Mouse (Mus musculus) sigmoid colon, adult 10 weeks (tissue): ENCODE measurements around the gene Gpr107. TPM values are rescaled to one million over a fixed set of nuclear protein-coding genes. Genes with fewer than 3 reads are reported as not detected.

Experiments
- polyA plus RNA-seq: library from polyadenylated mRNA; stranded (reverse); fragments of 350-450 nt; fragmentation: Illumina TruSeq; extraction: RNeasy Lipid Tissue Mini Kit (QIAGEN cat#74804); gene quantifications from one replicate; pipeline ENCODE4 v1.2.3, GENCODE M21; 2014; ENCODE audit warnings: low read depth, low replicate concordance

Gene Gpr107
- polyA plus RNA-seq: 46.1 TPM

DNA sequence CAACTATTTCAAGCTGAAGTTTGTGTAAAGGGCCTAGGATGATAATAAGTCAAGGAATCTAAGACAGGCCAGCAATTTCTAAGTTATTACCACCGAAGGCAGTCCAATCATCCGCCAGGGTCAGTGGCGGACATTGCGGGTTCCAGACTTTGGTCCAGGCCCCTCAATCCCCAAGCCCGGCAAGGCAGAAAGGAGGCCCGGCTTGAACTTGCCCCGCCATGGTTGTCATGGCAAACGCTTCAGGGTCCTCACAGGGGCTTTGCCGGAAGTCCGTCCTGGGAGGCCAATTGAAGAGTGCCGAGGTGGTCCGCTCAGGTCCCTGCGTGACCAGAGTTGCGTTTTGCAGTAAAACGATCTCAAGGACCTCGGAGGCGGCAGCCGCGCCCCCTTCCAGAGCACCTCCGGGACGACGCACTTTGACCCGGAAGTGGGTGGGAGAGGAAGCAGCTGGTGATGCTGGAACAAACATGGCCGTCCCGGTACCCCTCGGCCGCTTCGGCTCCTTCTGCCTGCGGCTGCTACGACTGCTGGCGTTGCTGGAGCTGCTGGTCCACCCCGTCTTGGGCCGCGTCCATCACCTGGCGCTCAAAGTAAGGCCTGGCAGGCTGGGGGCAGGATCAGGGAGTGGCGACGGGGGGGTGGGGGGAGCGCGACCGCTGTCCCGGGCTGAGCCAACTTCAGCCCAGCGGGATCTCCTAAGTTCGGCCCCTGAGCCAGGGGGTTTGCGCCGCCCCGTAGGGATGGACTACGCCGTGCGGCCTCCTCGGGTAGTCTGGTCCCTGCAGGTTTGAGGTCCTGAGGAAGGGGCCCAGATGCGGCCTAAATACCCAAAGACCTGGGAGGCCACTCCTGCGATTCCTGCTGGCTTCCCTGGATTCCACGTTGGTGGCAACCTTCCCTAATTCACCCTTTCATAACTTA, at the start of gene Gpr107:
Gene Gpr107 (plus strand): TSS at position 425 of the 921 bp plus-strand sequence.

DNA sequence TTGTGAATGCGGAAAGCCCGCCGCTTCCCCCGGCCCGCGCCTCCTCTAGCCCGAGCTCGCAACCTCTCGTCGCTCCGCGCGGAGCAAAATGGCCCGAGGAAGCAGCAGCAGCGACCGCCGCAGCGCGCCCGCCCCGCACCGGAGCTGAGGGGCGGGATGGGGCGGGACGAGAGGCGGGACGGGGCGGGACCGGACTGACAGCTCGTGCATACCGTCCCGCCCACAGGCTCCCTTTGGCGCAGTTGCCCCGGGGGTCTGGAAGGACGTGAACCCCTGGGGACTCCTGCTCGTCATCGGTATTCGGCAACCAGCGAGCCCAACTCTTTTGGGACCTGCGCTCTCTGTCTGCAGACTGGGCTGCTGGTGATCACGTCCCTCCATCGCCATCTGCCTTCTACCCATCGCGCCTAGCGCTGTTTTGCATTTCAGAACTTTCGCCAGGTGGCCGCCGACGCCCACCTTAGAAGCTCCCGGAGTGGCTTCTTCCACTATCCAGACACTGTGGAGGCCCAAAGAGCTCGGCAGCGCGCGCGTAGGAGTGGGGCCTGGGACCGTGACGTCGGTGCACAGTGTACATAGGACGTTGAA, 10.2 kb upstream of the Gpr107 start, which contains the start of gene Fnbp1:
Gene Fnbp1 (minus strand): TSS at position 142 of the 588 bp plus-strand sequence.

DNA sequence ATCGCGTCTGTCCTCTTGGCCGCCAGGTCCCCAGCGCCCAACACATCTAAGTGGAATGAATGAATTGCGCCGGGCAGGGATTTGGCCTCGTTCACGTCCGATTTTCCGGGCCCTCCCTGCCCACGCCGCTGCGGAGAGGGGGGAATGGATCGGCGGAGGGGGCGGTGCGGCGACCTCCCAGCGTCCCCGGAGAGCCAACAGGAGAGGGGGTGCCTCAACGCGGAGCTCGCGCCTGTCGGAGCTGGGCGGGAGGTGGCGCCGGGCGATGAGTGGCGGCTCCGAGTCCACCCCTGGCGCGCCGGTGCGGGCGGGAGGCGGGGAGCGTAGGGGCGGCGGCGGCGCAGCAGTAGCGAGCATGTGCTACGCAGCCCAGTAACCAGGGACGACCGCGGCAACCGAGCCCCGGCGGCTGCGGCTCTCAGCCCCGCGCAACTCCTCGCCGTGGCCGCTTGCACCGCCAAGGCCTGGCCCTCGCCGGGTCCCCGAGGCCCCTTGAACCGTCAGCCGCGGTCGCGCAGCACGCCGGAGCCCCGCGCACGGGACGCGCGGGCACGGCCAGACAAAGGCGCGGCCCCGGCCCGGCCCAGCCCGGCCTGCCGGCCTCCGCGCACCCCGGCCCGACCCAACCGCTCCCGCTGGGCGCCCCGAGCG, 93.5 kb downstream of the Gpr107 start, which contains the start of gene Ncs1:
Gene Ncs1 (plus strand): TSS at position 333 of the 651 bp plus-strand sequence.

Other genes with a start within 250 kb of the Gpr107 start
- 3.4 TPM for gene Ptges, start 222.5 kb upstream of the Gpr107 start, polyA plus RNA-seq
- gene Tor1b, start 199.4 kb upstream of the Gpr107 start, polyA plus RNA-seq: 18.4 TPM
- 6.2 TPM for gene Tor1a, start 184.4 kb upstream of the Gpr107 start, polyA plus RNA-seq
- gene BC005624, start 170.1 kb upstream of the Gpr107 start, polyA plus RNA-seq: 23.2 TPM
- gene Usp20, start 170.0 kb upstream of the Gpr107 start, polyA plus RNA-seq: 0.63 TPM
- 58.6 TPM for gene Fnbp1, start 10.3 kb upstream of the Gpr107 start, polyA plus RNA-seq
- gene Ncs1, start 93.5 kb downstream of the Gpr107 start, polyA plus RNA-seq: 0.47 TPM
- gene Hmcn2, start 162.1 kb downstream of the Gpr107 start, polyA plus RNA-seq: 0.79 TPM